Mouse (Mus musculus) hematopoietic stem cell, adult 5-6 weeks (primary cell): ENCODE results near the gene Emc1. TPM values are rescaled to one million over a fixed set of nuclear protein-coding genes. Genes with fewer than 3 reads are reported as not detected.

Source experiments
- ATAC-seq, 2 experiments: fragments of 125-278 bp in 1 of 2; replicated peaks in 1 of 2; 2 replicates each; pipeline ENCODE4 v1.8.0; 2016 to 2017; ENCODE audit warnings: inconsistent platforms in 2 of 2, mild to moderate bottlenecking in 2 of 2, moderate number of reproducible peaks in 2 of 2, low read depth in 1 of 2, moderate TSS enrichment in 1 of 2; ENCODE audit not compliant: low FRiP score in 2 of 2, poor library complexity in 2 of 2, severe bottlenecking in 2 of 2, insufficient read depth in 1 of 2, low TSS enrichment in 1 of 2
- total RNA-seq: library from RNA; stranded (forward); fragments of 172-1452, 232-1000 nt; gene quantifications from 2 replicates; pipeline ENCODE4 v1.2.3, GENCODE M21; 2017

Gene Emc1
- 31.6 and 35.0 TPM in 2 replicates for total RNA-seq

DNA sequence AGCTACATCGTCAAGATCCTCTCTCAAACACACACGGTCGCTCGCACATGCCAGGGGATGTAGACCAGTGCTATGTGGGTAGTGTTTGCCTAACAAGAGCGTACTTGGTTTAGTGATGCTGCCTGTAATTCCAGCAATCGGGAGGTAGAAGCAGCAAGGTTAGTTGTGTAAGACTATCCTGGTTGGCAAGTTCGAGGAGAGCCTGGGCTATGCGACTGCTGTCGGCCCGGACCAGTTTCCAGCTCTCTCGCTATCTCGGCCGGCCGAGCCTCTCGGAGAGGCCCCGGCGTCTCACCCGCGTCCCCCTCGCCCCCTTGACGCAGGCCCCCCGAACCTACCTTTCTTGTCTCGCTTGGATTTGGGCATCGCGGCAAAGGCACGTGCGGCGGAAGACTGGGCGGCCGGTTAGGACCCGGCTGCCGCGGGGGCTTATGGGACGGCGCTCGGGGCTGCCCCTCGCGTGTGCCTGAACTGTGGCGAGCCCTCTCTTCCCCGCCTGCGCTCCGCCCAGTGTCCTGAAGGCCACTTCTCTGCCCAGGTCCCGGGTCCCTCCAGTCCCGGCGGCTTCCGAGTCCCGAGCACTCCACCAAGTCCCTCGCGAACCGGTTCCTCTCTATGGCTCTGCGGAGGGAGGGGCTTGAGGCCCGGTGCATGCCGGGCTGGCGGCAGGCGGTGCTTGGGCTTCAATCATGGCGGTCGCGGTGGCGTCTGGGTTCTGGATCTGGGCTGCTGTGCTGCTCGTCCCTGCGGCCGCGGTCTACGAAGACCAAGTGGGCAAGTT lies at the start of gene Emc1, which contains the start of the genes Mrto4 and Ubr4:
Emc1 (plus strand) TSS at position 657 of the 781 bp plus-strand sequence.
Mrto4 (minus strand) TSS at position 646 of the 781 bp plus-strand sequence.
Ubr4 (plus strand) TSS at position 679 of the 781 bp plus-strand sequence.
- peak; percentile 96 to 97 for ATAC-seq

DNA sequence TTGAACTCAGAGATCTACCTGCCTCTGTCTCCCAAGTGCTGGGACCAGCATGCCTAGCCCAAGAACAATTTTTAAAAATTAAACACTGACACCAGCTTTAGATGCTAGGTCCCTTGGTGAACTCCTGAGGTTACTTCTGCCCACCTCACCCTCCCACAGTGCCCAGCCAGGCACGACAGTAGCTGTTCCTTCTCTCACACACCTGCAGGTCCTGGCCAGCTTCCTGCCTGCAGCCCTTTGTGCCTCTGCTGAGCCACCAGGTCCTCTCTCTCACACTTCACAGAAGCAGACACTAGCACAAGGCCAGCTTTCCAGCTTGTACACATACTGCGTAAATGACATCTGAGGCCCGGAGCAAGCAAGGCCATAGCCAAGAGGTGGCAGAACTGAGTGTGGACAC lies 46.9 kb upstream of the Emc1 start:
- no peak for ATAC-seq

DNA sequence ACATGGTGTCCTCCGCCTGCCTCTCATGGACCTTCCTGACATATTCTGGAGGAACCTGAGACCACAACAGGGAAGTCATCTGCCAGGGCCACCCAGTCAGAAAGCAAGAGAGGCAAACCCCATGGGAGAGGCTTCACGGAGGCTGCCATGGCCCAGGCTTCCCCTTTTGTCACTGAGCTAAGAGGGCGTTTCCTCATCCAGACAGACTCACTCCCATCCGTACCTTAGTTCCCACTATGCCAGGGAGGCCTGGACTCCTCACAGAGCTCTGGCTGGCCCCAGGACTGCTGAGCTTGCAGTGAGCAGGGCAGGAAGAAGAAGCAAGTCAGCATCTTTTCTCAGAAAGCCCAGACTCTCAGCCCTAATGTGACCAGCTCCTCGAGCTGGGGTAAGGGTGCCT lies 44.5 kb upstream of the Emc1 start:
- ATAC-seq, result peak; percentile 2 to 30; a peak in 1 of 4 replicates

DNA sequence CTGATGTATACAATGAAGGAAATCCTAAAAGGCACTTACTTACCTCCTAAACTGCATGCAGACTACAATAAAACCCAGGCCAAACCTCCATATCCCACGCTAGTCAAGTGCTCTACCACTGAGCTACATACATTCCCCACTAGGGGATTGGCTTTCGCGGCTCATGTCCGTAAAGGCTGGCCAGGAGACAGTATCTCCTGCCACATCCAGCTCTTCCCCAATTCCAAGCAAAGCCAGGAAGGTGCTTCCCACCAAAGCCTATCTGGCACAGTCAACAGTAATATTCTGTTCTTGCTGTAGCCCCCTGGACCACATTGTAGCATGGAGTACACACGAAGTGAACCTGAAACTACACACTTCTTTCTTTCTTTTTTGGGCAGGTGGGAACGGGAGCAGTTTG lies 42.7 kb upstream of the Emc1 start:
- no peak for ATAC-seq

DNA sequence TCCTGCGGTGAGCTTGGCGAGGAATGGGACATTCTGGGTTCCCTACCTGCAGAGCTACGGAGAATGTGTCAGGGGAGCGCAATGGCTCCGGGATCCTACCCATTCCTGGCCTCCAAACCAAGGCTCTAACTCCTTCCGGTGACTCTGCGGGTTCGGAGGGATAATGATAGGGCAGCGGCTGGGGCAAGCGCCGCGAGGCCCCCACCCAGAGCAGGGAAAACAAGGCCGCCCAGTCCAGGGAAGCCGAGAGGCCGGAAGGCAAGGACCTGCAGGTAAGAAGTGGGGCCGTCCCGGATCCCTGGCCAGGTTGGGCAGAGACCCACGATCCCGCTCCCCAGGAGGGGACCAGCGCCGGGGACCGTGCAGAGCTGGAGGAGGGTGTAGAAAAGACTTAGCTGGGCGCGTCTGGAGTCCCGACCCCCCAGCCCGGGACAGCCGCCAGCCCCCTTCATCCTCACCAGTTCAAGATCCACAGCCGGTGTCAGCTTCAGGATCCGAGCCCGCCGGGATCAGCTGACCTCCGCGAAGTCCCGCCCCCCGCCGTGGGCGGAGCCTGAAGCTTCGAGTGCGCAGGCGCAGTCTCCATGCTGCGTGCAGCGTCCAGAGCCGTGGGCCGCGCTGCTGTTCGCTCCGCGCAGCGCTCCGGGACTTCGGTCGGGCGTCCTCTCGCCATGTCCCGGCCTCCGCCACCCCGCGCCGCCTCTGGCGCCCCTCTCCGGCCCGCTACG lies 42.1 kb upstream of the Emc1 start, which contains the start of the genes Pqlc2 and Akr7a5:
Pqlc2 (minus strand) TSS at position 538 of the 728 bp plus-strand sequence.
Akr7a5 (plus strand) TSS at position 574 of the 728 bp plus-strand sequence.
- ATAC-seq, result peak; percentile 70 to 80

DNA sequence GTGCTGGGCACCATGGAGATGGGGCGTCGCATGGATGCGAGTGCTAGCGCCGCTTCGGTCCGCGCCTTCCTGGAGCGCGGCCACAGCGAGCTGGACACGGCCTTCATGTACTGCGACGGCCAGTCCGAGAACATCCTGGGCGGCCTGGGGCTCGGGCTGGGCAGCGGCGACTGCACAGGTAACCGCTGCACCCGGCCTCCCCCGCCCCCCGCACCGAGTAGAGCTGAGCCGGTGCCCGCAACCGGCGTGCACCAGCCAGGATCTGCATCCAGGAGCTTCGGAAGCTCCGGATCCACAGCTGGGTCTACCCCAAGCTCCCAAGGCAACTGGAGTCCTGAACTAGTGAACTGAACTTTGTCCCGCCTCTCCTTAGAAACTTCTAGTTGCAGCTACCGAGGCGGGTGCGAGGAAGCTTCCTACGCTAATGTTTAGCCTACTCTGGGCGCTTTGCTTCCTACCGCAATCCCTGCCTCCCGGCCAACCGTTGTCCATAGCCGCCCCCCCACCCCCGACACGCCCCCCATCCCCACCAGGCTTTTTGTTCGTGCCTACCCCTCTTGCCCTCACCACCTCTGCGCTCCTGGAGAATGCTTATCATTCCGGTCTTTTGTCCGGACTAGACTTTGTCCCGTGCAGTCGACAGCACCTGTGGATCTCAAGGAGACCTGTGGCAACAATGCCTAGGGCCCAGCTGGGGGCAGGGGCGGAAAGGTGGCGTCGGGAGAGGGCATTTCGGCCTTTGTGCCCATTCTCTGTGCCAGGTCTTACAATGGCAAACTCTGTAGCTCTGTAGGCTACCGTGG lies 41.3 kb upstream of the Emc1 start:
- ATAC-seq, result no peak

DNA sequence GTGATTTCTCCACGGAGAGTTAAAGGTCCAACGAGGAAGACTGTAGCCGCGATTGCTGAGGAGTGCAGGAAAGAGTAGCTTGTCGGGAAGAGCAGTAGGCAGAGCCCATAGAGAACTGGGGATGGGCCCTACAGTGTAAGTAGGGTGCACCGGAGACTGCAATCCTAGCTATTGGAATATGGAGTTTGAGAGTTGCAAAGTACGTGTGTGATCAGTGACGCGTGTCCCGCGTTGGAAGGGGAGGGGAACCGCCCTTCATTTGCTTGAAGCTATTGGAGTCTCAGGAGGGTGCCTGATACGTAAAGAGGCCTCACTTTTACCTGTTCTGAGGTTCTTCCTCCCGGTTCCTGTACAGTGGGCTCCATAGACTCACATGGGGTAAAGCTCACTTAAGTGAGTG lies 40.7 kb upstream of the Emc1 start:
- ATAC-seq, result no peak

DNA sequence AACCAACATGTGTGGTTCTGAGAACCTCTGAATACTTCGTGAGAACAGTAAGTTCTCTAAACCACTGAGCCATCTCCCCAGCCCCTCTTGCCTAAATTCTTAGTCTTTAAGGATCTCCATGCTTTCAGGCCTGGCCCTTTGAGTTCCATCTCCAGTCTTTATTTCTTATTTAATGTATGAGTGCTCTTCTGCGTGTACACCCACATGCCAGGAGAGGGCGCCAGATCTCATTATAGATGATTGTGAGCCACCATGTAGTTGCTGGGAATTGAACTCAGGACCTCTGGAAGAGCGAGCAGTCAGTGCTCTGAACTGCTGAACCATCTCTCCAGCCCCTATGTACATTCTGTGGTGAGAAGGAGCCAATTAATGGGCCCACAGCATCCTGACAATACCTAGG lies 39.8 kb upstream of the Emc1 start:
- ATAC-seq, result no peak

DNA sequence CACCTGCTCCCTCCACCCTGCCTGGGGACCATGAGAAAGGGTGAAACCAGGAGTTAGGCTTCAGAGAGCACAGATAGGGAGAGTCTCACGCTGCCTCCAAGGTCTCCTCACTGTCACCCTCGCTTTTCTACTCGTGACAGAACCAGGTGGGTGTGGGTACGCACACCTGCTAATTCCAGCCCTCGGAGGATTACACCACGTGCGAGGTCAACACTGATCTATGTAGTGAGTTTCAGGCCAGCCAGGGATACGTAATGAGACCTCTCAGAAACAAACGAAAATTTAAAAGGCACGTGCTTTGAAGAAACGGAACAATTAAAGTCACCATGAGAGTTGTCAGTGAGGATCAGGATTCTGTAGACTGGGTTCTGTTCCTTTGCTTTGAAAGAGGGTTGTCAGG lies 33.9 kb upstream of the Emc1 start:
- ATAC-seq, result 0 out of 4 replicates have a peak, but pooled peaks of 1 of the 2 experiments have one; percentile 7

DNA sequence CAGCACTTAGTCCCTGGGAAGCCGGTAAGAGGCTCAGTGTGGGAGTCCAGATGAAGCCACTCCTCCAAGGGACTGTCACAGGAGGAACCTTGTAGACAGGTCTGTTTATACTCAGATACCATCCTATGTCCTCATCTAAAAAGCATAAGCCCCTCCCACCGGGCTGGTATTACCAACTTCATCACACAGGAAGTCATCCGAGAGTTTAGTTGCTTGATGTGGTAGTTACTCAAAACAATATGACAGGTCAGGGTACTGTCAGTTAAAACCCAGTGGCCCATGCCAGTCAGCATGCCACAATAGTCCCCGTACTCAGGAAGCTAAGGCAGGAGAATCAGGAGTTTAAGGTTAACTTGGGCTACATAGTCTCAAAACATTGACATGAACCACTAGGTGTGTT lies 32.6 kb upstream of the Emc1 start:
- ATAC-seq, result no peak

DNA sequence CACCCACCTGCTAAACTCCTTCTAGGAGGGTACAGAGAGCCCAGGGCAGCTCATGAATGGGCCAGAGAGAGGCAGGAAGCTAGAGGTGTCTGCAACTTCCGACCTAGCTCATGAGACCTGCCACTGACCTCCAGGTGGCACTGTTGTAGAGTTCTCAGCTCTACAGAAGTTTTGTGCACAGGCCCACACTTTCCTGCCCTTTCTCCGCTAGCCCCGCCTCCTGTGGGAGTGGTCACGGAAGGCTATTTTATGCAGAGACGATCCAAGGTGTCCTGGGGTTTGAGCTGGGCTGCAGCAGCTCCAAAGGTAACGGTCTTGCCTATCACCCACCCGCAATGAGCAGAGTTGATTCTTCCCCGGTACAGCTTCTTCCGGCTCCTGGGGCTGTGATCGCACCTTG lies 21.8 kb upstream of the Emc1 start:
- peak; percentile 97 to 98 for ATAC-seq

DNA sequence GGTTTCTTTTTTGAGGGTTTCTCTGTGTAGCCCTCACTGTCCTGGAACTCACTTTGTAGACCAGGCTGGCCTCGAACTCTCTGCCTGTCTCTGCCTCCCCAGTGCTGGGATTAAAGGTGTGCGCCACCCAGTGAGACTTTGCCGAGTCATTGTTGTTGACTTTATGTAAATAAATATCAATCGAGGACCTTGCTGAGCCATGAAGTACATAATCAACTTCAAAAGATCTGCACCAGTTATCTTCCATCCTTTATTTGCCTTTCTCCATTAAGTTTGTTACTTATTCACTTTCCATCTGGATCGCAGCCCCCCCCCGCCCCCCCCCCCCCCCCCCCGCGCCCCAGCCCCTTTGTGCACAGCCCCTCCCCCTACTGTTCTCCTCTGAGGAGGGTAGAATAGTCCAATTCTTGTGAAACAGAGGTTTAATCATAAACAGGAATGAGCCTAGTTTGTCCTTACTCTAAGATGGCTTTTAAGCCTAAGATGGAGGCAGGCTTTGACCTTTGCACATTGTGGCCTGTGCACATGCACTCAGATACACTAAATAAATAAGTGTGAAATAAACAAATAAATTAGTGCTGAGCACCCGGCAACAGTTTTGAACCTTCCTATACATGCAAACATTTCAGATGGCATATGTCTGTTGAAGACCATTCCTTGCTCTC lies 17.6 kb upstream of the Emc1 start:
- ATAC-seq, result no peak

DNA sequence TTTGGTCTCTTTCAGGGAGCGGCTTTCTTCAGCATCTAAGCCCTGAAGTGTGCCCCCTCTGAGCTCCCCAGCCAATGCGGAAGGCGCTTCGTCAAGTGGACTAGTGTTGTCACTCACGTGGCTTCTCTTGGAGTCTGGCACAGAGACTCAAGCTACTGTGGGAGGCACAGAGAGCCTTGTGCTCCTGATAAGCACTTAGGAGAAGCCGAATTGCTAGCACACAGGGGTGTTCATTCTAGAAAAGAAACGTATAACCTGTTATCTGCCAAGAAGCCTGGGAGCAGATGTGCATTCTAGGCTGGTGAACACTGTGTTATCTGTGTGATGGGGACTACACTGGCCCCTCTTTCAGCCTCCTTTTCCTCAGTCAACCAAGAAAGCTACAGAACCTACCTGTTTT lies 16.9 kb upstream of the Emc1 start:
- peak in 1 of 2 experiments; percentile 18; a peak in 1 of 4 replicates for ATAC-seq

DNA sequence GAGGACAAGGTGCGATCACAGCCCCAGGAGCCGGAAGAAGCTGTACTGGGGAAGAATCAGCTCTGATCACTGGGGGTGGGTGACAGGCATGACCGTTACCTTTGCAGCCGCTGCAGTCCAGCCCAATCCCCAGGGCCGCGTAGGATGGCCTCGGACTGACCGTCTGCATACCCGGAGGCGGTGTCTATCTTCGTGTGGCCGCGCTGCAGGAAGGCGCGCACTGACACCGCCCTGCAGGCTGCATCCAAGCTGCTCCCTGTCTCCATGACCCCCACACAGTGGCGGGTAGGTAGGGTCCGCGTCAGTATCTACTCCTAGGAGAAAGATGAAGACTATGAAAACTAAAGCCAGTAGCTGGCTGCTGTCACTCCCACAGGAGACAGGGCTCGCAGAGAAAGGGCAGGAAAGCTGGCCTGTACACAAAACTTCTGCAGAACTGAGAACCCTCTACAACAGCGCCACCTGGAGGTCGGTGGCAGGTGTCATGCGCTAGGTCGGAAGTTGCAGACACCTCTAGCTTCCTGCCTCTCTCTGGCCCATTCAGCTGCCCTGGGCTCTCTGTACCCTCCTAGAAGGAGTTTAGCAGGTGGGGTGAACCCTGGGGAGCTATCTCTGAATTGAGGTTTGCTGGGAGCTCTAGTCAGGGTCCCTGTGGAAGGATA lies 15.4 kb upstream of the Emc1 start:
- peak; percentile 89 to 91 for ATAC-seq

DNA sequence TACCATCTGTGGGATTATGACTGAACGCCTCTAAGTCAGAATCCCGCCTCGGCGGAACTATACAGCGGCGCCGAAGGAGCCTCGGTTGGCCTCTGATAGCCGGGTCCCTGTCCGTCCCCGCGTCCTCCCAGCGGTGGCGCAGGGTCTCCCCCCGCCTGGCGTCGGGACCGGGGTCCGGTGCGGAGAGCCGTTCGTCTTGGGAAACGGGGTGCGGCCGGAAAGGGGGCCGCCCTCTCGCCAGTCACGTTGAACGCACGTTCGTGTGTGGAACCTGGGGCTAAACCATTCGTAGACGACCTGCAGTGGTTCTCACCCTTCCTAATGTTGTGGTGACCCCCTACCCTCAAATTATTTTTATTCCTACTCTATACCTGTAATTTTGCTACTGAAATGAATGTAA lies 14.2 kb upstream of the Emc1 start:
- no peak for ATAC-seq

DNA sequence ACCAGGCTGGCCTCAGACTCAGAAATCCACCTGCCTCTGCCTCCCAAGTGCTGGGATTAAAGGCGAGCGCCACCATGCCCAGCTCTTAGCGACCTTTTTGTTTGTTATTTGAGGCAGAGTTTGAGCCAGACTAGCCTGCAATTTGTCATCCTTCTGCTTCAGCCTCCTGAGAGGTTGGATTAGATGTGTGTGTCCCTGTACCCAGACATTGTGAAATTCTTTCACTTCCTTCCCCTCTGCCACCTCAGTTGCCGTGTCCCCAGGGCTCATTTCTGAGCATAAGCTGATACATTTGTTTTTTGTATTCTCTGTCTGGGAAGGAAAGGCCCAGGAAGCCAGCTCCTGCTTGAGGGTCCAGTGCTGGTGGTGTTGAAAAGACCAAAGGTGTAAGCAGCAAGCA lies 11.6 kb upstream of the Emc1 start:
- no peak for ATAC-seq
